Mouse (Mus musculus): ENCODE data around the gene Olfr670.
"Not testable (repeated sequence)": the region's sequence is repeated elsewhere in the genome, so short reads cannot be mapped to it uniquely, and the experiment has no call there.

The Olfr670 gene

GRCm38 (mm10) chr7:104962520-104962919, at the start of gene Olfr670:
TSS of gene Olfr670 (minus strand) at chr7:104962620.
- no peak for DNase-seq

- DNase-seq, result no peak
Observed at GRCm38 (mm10) chr7:105001929-105002328, 39.5 kb upstream of the Olfr670 start, which contains the start of gene Olfr672. TSS of gene Olfr672 (minus strand) at chr7:105002029.

- DNase-seq, result no peak
Observed at GRCm38 (mm10) chr7:104979026-104979425, 16.6 kb upstream of the Olfr670 start, which contains the start of gene Olfr671. TSS of gene Olfr671 (minus strand) at chr7:104979126.

- DNase-seq, result not testable (repeated sequence)
Observed at GRCm38 (mm10) chr7:104972507-104972906, 10.1 kb upstream of the Olfr670 start.

GRCm38 (mm10) chr7:104950234-104950633, 12.2 kb downstream of the Olfr670 start:
- not testable (repeated sequence) for DNase-seq

GRCm38 (mm10) chr7:104933940-104934339, 28.5 kb downstream of the Olfr670 start, which contains the start of gene Olfr669:
TSS of gene Olfr669 (plus strand) at chr7:104934240.
- DNase-seq, result no peak

- DNase-seq, result no peak
Observed at GRCm38 (mm10) chr7:104927957-104928356, 34.5 kb downstream of the Olfr670 start, which contains the start of gene Olfr668. TSS of gene Olfr668 (minus strand) at chr7:104928057.

- no peak for DNase-seq
Observed at GRCm38 (mm10) chr7:104921382-104921781, 41.0 kb downstream of the Olfr670 start, which contains the start of gene Olfr667. TSS of gene Olfr667 (minus strand) at chr7:104921482.

Data from lung, postnatal 4 days (tissue).